Mouse (Mus musculus) right cerebral cortex, postnatal 36 days (tissue): Measurements from ENCODE around the gene Tbc1d16.

Source experiments
- DNase-seq, 2 experiments: peaks; one replicate each; pipeline ENCODE4 v3.0.0; 2022; ENCODE audit warnings: low spot score in 2 of 2, mixed read lengths in 1 of 2

Tbc1d16 gene

DNA sequence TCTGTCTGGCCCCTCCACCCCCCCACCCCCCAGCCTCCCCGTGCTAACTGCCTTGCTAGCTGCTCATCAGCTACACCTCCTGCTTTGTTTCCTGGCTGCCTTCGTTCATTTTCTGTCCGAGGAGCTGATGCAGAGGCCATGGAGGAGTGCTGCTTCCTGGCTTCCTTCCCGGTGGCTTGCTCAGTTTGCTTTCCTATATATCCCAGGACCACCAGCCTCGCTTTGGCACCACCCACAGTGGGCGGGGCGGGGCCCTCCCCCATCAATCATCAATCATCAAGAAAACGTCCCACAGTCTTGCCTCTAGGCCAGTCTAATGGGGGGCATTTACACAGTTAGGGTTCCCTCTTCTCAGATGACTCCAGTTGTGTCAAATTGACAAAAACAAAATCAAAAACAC lies 8.1 kb upstream of the Tbc1d16 start:
- DNase-seq: no peak

DNA sequence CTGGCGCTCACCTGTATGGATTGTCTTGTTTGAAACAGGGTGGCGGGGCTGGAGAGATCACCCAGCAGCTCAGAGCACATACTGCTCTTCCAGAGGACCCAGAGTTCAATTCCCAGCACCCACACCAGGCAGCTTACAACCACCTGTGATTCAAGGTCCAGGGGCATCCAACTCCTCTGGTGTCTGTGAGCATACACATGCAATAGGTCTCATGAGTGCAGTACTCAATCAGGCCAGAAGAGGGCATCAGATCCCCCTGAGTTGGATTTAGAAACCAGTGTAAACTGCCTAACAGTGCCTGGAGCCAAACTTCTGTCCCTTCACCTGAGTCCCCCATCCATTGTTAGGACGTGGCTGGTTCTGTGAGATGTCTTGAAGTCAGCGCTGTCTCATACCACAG lies 7.3 kb upstream of the Tbc1d16 start:
- no peak for DNase-seq

DNA sequence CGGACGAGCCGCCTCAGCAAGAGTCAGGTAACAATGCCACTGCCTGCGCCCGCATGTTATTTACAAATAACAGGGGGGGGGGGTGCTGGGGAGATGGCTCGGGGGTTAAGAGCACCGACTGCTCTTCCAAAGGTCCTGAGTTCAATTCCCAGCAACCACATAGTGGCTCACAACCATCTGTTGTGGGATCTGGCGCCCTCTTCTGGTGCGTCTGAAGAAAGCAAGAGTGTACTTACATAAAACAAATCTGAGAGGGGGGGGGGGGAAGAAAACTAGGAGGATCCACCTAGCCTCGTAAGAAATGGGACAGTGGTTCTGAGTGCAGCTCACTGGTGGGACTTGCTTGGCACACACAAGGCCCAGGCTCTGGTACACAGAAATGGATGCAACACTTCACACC lies 6.5 kb upstream of the Tbc1d16 start:
- no peak for DNase-seq

GRCm38 (mm10) chr11:119228846-119229626 lies 737 bp upstream of the Tbc1d16 start:
- DNase-seq: peak; percentile 57 to 66

DNA sequence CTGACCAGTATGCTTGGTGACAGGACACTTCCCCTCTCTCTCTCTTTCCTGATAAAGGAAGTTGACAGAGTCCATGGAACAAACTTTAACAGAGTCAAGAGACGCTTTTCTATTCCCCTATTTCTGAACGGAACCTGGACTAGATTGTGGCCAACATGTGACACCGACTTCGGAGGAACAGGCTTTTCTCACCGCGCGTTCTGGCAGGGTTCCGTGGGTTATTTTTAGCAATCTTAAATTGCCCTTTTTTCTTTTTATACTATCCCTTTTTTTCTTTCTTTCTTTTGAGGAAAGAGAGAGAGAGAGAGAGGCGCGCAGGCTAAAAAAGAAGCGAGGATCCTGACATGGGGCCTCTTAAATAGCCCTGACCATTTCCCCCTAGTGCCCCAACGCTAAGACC lies 708 bp downstream of the Tbc1d16 start:
- no peak for DNase-seq

GRCm38 (mm10) chr11:119225634-119226033 lies 2.7 kb downstream of the Tbc1d16 start:
- DNase-seq: no peak

GRCm38 (mm10) chr11:119224926-119225325 lies 3.4 kb downstream of the Tbc1d16 start:
- no peak for DNase-seq

DNA sequence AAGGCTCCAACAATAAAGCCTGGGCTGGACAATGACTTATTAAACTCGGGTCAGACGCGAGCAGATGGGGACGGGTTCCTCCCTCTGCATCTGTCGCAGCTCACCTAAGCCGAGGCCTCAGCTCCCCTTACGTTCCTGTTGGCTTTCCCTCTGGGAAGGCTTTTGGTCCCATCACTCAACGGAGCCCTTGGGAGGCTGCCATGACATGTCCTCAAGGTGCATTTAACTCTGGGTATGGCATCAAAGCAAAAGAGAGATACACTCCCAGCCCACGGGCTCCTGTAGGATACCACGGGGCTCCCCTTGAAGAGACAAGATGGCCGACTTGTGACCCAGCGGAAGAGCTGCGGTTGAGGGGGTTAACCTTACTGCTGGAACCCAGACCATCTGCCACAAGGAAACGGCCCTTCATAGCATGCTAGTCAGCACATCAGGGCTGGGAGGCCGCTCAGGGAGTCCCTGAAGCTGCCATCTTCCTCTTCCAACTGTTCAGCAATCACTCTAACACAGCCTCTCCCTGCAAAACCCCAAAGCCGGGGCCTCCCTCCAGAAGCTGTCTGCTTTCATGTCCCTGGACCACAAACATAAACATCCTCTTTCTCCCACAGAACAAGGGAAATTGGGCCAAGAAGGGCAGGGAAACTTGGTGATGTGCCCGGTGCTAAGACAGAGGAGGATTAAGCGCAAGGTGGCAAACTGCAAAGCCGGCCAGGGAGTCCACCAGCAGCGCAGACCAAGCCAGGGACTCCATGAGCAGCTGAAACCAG lies 5.0 kb downstream of the Tbc1d16 start:
- DNase-seq: no peak

DNA sequence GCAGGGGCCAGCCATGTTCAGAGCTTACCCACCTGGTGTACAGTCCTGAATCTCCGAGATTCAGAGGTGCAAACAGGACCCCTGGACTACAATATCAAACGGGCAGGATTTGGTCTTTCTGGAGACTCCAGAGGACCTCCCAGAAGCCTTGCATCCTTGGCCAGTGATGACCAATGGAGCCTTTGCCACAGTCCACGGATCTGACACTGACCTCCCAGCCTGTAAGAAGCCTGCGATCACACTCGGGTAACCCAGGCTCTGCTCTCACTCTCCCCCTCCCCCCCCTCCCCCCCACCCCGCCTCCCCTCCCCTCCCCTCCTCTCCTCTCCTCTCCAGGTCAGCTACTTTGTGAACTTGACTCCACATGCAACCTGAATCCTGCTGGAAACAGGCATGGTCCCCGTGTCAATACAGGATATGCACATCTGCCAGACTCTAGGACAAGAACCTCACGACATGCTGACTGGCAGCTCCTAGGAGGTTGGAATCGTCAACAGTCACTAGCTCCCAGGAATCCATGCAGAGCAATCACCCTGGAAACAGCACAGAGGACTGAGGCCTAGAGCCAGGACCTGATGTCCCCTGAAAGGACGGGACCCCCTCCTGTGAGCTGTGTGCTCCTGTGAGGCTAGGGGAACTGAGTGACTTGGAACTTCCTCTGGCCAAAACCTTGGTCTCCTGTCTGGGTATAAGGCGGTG lies 6.3 kb downstream of the Tbc1d16 start:
- DNase-seq: no peak

GRCm38 (mm10) chr11:119219816-119220465 lies 8.4 kb downstream of the Tbc1d16 start:
- DNase-seq: peak; percentile 44 to 64

- DNase-seq: no peak
These were observed 10.4 kb downstream of the Tbc1d16 start for GRCm38 (mm10) chr11:119217861-119218260.

DNA sequence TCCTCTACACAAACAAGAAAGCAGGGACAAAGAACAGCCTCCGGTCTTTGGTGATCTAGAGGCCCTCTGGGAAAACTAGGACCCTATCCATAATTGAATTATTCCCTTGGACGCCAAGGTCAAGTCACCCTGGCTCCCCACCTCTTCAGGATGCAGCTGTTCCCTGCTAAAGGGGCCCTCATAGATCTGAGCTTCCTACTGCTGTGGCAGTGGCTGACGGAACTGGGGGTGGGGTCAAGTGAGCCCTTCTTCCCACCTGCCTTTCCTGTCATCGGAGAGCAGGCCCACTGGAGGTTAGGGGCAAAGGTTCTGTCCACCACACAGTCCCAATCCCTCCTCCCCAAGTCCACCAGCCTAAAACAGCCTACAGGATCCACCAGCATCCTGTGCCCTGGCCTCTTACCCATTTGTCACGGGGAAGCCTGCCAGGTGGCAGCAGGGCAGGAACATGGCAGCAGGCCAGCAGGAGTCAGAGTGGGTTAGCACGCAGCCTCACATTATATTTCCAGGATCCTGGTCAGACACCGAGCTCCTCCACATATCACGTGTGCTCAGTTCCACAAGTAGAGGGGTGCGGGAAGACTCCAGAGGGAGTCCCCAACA lies 12.3 kb downstream of the Tbc1d16 start:
- DNase-seq: no peak

GRCm38 (mm10) chr11:119215038-119215904 lies 13.0 kb downstream of the Tbc1d16 start:
- DNase-seq: no peak

DNA sequence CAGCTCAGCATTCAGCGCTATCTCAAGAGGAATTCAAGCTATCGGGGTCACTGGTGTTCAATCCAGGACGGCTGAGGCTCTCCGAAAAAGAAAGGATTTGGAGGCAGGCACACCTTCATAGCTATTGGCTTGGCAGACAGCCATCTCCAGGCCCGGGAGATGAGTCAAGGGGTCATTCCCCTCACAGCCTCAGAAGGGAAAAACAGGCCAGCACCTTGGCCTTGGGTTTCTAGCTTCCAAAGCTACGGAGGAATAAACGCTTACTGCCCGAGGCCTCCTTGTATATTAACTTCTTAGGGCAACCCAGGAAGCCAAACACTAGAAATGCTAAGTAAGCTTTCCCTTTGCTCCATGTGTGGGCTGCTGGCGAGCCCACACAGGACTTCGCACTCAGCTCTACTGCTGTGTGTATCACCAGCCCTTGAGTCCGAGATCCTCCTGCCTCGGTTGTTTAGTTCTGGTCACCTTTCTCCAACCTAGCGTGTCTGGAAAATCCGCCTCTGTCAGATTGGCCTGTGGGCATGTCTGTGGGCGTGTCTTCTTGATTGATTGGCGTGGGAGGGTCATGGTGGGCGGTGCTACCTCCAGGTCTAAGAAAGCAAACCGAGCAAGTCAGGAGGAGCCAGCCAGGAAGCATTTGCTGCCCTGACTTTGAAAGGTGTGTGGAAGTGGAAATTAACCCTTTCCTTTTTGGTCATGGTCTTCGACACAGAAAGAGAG lies 15.0 kb downstream of the Tbc1d16 start:
- DNase-seq: no peak

DNA sequence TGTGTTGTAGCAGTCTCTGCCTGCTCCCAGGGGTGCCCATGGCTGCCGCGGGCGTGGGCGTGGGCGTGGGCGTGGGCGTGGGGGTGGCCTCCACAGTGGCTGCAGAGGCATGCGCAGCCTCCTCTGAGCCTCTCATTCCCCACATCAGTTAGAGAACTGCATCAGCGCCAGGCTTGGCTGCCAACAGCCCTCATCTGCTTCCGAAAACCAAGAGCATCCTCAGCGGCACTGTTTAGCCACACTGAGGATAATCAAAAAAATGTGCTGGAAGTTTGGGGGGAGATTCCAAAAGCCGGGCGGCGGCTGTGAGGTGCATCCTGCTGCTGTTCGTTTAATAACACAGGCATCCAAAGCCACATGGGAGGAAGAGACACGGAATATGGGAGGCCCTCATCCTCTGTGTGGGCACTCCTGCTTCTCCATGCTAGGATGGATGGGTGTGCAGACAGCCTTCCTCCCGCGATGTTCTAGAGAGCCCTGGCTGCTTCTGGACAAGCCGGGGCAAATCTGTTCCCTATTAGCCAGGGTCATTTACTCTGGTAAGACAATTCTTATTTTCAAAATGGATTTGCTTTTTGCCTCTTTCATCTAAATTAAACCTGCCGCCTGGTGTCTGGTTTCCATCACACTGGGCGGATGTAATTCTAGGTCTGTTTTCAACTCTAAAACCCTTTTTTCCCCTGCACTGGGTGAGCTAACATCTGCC lies 16.5 kb downstream of the Tbc1d16 start:
- no peak for DNase-seq

DNA sequence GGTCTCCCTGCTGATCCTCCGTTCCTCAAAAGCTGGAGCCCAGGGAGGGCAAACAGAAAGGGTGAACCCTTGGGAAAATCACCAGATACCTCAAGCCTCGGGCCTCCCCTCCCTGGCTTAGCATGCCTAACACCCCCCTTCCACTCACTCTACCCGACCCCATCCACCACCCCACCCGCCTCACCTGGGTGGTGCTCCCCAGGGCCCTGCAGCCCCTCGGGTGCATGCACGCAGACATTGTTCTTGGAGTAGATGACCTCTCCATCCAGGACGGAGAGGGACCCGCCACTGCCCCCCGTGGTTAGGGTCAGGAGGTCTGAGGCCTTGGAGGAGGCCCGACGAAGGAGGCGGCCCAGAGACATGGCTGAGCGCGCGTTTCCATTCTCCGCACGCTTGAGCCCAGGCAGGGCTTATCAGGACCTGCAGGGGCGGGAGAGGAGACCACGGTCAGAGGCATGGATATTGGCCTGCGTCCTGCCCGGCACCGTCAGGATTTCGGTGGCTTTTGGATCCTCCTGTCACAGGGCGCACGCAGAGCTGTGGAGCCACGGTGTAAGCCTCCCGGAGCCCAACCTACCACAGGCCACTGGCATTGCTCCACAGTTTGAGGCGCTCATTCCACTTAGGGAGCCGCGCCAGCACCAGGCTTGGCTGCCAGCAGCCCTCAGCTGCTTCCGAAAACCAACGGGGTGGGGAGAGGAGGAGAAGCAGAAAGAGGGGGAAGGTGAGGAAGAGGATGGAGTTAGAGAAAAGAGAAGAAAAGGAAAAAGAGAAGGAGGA lies 17.8 kb downstream of the Tbc1d16 start:
- DNase-seq: peak in 1 of 2 experiments; percentile 50

- no peak for DNase-seq
These were observed 18.8 kb downstream of the Tbc1d16 start for GRCm38 (mm10) chr11:119209371-119210025.

GRCm38 (mm10) chr11:119208870-119209370 lies 19.4 kb downstream of the Tbc1d16 start:
- no peak for DNase-seq
